Mouse (Mus musculus): Measurements from ENCODE around the gene Pik3r1.

Gene Pik3r1

DNA sequence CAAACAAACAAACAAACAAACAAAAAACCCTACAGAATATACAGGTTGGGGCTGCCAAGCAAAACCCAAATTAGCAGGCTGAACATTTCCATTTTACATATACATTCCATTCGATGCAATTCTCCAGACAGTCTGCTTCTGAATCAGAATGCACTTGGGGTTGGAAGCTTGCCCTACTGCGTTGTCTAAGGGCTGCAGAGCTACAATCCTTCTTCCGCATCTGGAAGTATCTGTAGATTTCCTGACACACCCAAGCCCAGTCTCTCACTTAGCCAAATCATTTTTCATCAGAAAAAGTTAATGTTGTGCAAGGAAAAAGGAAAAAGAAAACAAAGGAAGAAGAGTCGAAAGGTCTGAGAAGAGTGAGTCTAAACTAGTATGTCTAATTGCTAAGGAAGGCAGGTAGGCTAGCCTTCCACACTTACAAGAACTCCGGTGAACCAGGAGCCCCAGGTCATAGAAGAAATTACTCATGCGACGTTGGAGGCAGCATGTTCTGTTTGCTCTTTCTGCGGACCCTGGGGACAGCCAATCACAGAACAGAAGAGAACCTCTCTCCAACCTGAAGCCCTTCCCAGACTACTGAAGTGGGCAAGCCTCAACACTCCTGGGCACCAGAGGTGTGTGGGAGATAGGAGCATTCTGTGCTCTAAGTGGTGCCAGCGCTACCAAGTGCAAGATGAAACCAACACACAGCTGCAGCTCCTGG, 55.1 kb downstream of the Pik3r1 start:
- DNase-seq (ENCODE audit: low spot score in 2 of 2) = no peak

DNA sequence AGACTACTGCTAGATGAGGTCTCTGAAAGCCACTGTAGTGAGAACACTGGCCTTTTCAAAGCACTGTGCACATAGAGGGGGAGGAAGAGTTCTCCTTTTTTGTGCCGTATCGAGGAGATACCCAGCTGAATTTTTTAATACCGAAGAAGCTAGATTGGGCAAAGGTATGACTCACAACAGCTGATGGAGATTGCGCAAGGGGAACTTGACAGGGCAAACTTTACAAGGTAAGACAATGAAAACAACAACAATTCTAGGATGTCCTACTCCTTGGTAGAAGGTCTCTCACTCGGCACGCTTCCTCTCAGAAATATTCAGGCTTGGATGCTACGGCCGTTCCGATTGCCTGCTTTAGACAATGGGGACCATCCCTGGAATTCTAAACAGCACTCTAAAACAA, 55.9 kb downstream of the Pik3r1 start:
- DNase-seq (ENCODE audit: low spot score in 2 of 2) = no peak

DNA sequence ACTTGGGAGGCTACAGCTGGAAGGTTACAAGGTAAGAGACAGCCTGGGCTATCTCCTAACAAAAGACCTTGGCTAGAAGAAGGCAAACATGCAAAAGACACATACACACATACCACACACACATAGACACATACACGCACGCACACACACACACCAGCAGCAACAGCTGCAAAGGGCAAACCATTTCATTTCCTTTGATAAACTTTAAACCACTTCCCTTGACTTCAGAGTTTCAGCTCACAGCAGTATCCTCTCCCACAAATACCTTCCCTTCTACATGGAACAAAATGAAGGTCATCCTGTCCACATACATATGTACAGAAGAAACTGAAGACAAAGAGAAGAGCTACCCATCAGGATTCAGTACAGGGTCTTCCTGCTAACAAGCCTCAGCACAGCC, 56.7 kb downstream of the Pik3r1 start:
- no peak for DNase-seq (ENCODE audit: low spot score in 2 of 2)

DNA sequence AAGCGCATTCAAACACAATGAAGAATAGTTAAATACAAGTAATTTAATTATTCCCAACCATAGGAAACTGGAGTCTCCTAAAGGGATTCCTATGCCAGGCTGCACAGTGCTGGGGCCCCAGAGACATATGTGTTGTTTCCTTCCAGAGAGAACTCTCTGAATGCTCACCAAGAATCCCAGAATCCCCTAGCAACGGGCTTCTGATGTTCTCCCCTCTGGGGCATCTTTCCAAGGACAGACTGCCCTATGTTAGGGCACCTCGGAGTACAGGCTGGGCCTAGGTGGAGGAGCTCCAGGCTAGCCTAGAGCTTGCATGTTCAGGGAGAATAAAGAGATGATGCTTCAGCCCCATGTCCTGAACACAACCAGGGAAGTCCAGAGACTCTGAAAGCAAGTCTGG, 58.2 kb downstream of the Pik3r1 start:
- DNase-seq (ENCODE audit: low spot score in 2 of 2) = no peak

DNA sequence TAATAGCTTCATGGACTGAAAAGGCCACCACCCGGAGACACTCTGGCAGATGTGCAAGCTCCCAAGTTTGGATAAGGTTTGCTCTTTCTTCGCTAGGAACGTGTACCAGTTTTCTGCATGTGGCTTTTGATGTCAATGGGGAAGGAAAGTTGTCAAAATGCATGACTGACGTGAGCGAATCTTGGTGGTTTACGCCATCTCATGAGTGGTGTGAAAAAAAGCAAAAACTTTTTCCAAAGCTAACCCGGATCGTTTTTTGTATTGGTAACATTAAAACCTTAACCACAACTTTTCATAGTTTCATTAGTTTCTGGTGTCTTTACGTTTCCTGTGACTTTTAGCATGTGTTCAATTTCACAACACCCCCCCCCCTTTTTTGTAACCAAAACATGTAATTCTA, 60.8 kb downstream of the Pik3r1 start:
- DNase-seq (ENCODE audit: low spot score in 2 of 2) = no peak

DNA sequence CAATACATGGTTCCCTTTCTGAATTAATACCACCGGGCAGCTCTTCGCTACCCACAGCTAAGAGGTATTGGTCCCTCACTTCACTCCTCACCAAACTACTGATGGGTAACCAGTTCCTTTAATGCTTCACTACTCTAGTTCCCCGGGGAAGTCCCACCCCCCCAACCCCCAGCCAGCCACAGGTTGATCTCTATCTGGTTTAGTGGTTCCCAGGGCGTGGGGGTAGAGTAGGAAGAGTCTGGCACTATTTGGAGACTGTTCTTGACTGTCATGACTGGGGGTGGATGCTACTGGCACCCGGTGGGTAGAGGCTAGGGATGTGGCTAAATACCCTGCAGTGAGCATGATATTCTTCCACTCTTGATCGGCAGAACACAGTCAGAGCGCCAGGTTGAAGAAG, 61.6 kb downstream of the Pik3r1 start:
- DNase-seq (ENCODE audit: low spot score in 2 of 2) = no peak

DNA sequence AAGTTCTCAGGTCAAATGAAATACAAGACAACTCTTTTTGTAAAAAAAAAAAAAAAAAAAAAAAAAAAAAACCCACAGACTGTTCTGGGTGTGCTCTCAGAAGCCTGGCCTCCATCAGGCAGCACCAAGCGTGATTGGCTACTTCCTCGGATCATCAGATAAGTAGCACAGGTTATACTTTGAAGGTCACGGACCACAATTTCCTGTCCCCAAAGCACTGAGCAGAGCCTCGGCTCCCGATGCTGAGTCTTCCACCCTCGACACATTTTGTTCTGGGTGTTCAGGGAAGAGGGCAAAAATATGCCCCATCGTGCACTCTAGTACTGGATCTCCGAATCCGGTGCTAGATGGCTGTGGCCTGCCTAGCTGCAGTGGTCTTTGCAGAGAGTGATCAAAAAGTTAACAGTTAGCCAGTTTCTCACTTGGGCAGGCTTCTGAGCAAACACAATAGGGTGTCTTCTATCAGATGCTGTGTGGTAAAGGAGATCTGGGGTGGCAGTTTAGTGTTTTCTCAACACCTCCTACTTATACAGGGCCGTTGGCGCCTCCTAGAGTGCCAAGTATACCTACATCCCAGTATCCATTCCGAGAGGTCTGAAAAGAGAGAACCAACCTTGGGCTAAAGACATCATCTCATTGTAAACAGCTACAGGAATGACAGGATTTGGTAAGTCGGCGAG, 65.8 kb downstream of the Pik3r1 start:
- DNase-seq (ENCODE audit: low spot score in 2 of 2) = no peak

DNA sequence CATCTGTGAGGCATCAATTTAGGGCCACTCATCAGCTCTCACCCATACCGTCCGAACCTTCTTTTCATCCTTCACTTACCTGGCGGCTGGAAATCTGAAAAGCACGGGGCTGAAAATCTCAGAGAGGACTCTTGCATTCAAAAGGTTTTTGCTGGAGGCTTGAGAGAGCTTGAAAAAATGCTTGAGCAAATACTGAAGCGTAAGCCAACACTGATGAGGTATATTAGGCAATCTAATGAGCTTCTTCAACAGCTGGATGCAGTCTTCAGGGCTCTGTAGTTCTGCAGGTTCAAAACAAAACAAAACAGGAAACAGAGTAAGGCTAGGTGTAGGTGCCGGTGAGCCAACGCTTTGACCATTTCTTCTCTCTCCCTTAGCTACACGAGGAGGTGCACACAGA, 66.4 kb downstream of the Pik3r1 start:
- DNase-seq (ENCODE audit: low spot score in 2 of 2) = no peak

DNA sequence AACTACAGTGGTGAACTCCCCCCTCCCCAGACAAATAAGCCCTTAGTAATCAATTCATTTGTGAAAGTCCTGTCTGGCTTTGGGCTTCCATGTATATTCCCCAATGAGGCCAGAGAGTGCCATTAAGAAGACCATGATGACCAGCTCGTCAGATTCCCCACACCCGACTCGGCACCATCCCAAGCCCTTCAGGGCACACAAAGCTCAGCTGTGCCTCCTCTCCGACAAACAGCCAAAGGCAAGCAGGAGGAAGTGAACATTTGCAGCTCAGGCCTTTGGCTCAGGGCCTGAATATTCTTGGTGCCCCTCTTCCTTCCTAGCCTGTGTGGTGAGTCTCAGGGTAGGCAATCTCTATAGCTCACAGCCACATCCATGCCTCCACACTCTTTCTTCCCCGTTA, 68.3 kb downstream of the Pik3r1 start:
- no peak for DNase-seq (ENCODE audit: low spot score in 2 of 2)

DNA sequence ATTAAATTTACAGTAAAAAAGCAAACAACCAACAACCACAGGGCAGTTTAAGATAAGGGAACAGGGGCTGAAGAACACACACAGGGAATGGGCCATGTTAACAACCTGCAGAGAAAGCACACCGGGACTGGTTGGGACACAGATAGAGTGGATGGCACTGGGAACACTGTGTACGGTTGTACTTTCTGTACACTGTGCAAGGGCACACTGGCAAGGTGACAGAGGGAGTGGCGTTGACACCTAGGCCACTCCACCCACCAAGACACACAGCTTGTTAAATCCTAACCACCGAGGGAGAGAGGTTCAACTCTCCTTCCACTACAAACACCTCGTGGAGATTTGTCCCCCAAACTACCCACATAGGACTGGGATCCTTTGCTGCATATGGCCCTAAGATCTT, 70.1 kb downstream of the Pik3r1 start:
- no peak for DNase-seq (ENCODE audit: low spot score in 2 of 2)

DNA sequence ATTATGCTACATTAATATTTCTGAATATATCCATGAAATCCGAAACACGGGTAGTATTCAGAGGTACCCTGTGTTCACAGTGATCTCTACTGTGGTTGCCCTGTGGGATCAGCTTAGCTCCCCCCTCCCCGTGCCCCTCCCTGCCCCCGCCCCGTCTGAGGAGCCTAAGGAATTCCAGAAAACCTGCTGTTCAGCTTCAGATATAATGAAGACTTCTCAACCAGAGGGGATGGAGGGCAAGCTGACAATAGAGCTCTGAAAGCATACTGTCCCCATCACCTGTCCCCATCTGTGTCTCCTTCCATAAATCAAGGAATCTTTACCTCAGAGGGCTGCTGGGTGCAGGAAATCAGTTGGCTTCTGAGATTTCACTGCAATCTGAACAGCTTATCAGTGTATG, 70.6 kb downstream of the Pik3r1 start:
- no peak for DNase-seq (ENCODE audit: low spot score in 2 of 2)

DNA sequence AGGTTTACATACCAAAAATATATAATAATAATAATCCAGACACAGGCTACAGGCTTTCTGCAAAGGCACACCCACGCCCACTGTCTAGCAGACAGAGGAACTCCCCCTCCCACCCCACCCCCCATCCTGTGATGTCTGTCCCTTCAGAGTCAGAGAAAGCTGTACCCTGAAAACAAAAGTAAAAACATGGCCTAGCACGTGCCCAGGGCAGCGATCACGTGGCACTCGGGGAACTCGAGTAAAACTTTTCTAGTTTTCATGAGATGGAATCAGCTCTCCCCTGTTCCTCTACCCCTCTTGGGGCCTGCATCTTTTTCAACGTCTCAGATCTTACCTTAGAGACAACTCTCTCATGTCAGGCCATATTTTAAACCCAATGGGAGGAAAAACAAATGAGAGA, 71.2 kb downstream of the Pik3r1 start:
- no peak for DNase-seq (ENCODE audit: low spot score in 2 of 2)

DNA sequence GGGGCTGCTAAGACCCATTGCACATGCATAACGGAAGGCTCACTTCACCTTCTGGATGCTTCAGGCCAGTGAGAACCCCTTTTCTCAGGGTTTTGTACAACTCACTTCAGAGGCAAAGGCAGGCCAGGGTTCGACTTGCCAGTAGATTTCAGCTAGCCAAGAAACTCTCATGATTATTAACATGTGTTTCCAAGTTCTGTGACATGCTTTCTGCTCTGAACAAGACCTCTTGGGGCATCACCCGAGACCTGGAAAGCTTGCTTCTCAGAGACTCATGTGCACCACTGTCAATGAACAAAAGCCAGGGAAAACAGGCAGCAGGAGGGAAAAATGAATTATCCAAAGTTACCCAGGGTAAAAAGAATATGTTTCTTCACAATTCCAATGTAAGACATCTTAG, 71.7 kb downstream of the Pik3r1 start:
- DNase-seq (ENCODE audit: low spot score in 2 of 2) = no peak

DNA sequence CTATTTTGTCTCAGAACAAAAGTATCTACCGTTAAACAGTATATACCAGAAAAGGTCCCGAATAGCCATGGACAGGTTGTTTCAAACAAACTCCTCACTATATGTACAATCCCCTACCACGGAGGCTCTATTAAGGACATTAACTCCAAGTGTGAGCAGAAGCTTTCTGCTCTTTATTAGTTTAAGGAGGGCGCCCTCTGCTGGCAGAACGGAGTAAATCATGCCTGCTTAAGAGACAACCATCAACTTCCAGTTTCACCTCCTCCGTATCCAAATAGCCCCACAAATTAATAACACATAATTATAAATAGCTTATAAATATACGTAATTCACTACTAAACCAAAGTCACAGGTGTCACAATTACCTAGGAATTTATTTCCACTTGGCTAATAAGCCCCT, 72.1 kb downstream of the Pik3r1 start:
- peak; percentile 84 to 89 for DNase-seq (ENCODE audit: low spot score in 2 of 2)

DNA sequence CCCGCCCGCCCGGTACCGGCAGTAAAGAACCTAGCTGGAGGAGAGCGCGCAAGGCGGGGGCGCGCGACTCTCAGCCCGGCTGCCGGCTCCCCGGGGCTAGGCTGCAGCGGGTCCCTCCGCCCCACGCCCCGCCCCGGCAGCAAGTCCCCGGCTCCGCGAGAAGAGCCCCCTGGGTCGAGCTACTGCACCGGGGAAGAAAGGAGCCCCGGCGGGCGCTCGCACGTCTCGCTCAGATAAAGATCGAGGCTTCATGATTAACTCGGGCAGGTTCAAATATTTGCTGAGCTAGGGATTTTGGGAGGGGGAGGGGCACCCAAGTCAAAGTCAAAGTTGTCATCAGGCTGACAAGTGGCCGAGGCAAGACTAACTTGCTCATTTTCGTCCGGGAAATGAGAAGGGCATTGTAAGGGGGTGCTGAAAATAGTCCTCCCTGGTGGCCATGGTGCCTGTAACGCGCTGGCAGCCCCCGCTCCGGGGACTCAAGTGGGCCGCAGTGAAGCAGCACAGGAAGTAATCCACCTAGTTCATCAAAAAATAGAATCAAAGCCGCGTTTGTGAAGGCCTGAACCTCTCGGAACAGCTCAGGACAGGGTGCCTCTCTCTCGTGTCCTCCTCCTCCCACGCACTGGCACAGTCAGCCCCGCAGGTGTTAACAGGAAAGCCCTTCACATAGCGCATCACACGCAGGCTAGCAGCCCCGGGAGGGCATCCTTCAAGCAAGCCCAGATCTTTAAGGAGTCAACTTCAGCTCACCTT, 73.3 kb downstream of the Pik3r1 start:
- DNase-seq (ENCODE audit: low spot score in 2 of 2) = peak in 1 of 2 experiments; percentile 46

DNA sequence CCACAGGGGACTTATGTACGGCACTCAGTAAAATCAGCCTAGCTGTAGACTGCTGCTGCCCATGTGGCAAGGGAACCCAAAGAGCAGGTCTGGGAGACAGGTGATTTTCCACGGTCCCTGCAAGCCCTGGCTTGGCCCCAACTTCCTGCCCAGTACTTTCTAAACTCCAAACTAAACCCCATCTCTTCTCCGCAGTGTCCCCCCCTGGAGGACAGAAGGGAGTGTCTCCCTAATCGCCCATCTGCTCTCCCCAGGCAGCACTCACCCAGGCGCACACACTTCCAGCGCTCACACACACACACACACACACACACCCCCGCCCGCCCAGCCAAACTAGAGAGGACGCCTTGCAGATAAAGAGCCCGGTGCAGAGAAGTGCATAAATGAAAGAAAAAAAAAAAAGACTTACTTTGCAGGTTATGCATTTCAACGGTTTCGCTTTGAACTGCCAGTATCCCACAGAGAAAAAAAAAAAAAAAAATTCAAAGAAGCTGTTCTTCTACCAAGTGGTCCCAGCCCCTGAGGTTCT, 74.0 kb downstream of the Pik3r1 start:
- peak in 1 of 2 experiments; percentile 46 for DNase-seq (ENCODE audit: low spot score in 2 of 2)

DNA sequence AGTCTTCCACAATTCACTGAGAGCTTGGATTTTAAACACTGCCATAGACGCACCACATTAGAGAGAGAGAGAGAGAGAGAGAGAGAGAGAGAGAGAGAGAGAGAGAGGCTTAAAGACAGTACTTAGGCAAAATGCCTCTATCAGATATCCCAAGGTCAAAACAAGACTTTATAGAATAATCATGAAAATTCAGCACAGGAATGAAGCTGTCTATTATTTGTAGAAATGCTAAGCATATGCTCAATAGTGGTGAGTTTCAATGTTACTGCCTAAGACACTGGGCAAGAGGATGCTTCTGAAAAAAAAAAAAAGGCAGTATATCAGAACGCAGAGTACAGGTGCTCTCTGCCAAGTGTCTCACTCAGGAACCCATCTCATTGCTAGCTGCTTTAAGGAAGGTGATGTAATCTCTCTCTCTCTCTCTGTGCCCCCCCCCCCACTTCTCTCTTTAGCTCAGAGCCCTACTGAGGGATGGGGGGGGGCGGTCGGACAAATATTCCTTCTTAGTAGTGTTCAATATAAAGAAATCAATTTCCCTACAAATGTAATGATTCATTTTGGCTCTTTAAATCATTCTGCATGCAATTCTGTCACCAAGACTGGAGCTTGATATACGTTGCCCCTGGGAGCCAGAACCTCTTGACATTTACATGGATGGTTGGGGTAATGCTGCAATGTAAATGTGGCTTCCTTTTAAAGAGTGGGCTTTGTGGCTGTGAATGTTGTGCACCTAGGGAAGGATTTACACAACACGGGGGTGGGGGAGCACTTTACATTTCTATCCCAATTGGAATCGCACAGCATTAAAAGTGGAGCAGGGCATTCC, 74.9 kb downstream of the Pik3r1 start:
- DNase-seq (ENCODE audit: low spot score in 2 of 2) = no peak

DNA sequence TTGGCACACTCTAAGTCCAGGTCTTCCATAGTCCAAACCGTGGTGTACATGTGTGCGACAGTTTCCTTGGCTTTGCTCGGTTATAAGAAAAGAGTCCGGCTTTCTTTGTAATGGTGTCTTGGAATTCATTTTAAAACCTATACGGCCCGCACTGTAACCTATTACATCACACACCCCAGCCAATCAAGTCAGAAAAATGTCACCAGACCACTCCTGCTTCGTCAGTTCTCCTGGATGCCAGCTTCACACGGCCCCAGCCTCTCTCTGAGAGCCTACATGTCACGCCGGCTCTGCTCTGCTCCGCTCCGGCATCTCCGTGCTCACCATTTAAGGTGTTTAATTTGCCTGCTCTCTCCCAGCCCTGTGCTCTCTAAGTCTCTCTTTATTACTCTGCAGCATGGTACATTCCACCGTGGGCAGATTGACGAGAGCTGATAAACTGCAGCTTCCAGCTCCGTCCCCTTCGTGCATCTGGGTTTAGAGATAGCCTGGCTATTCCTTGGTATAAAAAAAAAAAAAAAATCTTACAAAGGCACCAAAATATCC, 75.7 kb downstream of the Pik3r1 start:
- DNase-seq (ENCODE audit: low spot score in 2 of 2) = peak in 1 of 2 experiments; percentile 49

DNA sequence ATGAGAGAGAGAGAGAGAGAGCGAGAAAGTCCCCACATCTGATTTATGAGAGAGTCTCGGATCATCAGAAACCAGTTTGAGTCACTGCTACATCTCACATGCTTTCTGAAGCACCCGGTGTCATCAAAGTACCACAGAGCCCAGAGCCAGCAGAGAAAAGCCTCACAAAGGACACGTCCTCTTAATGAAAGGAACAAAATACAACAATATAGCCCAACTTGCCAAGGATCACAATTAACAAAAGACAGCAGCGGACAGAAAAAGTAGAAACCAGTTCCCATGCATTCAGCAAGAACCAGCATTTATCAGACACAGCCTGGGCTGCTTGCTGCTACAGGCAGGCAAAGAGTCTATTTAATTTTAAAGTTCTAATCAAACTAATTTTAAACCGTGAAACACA, 76.3 kb downstream of the Pik3r1 start:
- DNase-seq (ENCODE audit: low spot score in 2 of 2) = no peak

DNA sequence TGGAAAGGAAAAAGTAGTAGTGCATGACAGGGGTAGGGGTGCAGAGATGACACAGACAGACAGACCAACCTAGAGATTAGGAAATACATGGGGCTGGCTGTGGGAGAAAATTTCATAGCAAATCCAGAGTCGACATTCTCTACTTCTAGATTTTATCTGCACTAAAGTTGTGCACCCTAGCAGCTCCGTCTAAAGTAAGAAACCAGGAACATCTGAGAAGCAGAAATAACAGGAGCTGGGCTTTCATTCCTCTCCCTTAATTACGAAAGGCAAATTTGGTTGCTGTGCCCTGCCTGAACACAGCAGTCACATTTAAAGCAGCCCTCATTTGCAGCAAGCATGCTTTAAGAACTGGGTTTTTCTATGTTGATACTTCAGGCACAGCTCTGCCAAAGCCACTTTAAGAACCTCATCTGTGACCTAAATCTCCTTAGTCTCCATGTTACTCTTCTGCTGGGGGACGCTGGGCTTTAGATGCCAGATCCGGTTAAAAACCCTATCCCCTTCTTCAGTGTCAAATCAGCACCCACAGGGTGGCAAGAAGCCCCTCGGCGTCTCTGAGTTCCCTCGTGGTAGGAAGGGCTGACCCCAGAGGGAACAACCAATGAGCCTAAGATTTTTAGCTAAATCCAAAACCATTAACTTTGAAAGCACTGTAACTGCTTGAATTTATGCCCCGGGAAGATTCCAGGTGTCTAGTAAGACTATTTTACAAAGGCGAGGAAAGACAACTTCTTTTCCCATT, 76.9 kb downstream of the Pik3r1 start:
- no peak for DNase-seq (ENCODE audit: low spot score in 2 of 2)

DNA sequence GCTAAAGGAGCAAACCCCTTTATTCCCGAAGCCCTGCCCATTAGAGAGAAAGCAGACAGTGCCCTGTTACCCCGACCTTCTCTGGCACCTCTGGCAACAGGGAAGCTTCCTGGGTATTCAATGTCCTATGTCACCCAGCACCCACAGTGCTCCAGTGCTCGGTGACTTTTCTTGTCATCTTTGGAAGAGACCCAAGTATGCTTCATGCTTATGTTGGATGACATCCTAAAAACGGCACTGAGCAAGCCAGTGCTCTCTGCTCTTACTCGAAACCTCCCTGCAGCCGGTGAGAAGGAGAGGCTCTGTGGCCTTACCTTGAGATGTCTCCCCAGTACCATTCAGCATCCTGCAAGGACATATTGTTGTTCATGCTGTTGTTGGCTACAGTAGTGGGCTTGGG, 77.8 kb downstream of the Pik3r1 start:
- no peak for DNase-seq (ENCODE audit: low spot score in 2 of 2)
